Mouse (Mus musculus) cortical plate, adult 2 months (tissue): ENCODE results near the gene Ghrhr.

Source experiments
- CTCF ChIP-seq: fragments of 200-500 bp; IDR thresholded peaks from 2 replicates; pipeline ENCODE4 v1.5.1; 2011; ENCODE audit warnings: mild to moderate bottlenecking, control low read depth, low read length; ENCODE audit not compliant: insufficient read depth; ENCODE audit errors: extremely low read depth
- POLR2A ChIP-seq: fragments of 200-500 bp; IDR thresholded peaks from 2 replicates; pipeline ENCODE4 v1.6.1; 2011; ENCODE audit warnings: mild to moderate bottlenecking, low read length, control low read depth; ENCODE audit not compliant: insufficient read depth; ENCODE audit errors: extremely low read depth

- TF ChIP-seq CTCF (no peak), POLR2A (no peak)
Observed at GRCm38 (mm10) chr6:55376076-55376475, at the start of gene Ghrhr.
